Mouse (Mus musculus) adrenal gland, adult 18-20 months (tissue): ENCODE measurements around the gene Prl2c2. TPM values are rescaled to one million over a fixed set of nuclear protein-coding genes. Genes with fewer than 3 reads are reported as not detected.
"Not testable (repeated sequence)": the region's sequence is repeated elsewhere in the genome, so short reads cannot be mapped to it uniquely, and the experiment has no call there.

Experiments
- DNase-seq, 2 experiments: peaks; one replicate each; pipeline ENCODE4 v3.0.0; 2021 to 2022; ENCODE audit warnings: low spot score in 2 of 2
- long read RNA-seq, 2 experiments: library from polyadenylated mRNA; stranded (forward); transcript quantifications; one replicate each; pipeline ENCODE4 v2.0.0; 2021
- total RNA-seq, 2 experiments: library from RNA; stranded (reverse); gene quantifications; 1 replicate in 1 of 2; 2 replicates in 1 of 2; pipeline ENCODE4 v1.2.3; 2021

Gene Prl2c2
- not detected for total RNA-seq
- long read RNA-seq, experiment 1 = 0 reads
- long read RNA-seq, experiment 2 = 0 reads

GRCm38 (mm10) chr13:13005283-13005682, at the start of gene Prl2c2:
Gene Prl2c2, minus strand, starts transcription at chr13:13005383.
- DNase-seq = not testable (repeated sequence)

- not testable (repeated sequence) for DNase-seq
Observed at GRCm38 (mm10) chr13:13025872-13026271, 20.7 kb upstream of the Prl2c2 start.

- DNase-seq = not testable (repeated sequence)
Observed at GRCm38 (mm10) chr13:13013993-13014549, 8.9 kb upstream of the Prl2c2 start.

Other genes with a start within 250 kb of the Prl2c2 start
- gene Prl2c3, start 205.3 kb downstream of the Prl2c2 start, total RNA-seq = not detected
- not detected for gene Prl2c5, start 177.3 kb upstream of the Prl2c2 start, total RNA-seq